Mouse (Mus musculus) intestine, embryonic 14.5 days (tissue): ENCODE results near the gene Calr. TPM values are rescaled to one million over a fixed set of nuclear protein-coding genes. Genes with fewer than 3 reads are reported as not detected.
"Not testable (repeated sequence)": the region's sequence is repeated elsewhere in the genome, so short reads cannot be mapped to it uniquely, and the experiment has no call there.

ENCODE experiments used
- ATAC-seq: fragments of 200-750 bp; cut with Nextera tagmentation; replicated peaks from 2 replicates; pipeline ENCODE4 v1.8.0; 2017; ENCODE audit warnings: low read depth, moderate number of reproducible peaks, moderate TSS enrichment, moderate library complexity; ENCODE audit not compliant: low FRiP score, low TSS enrichment
- DNase-seq: peaks from one replicate; pipeline ENCODE4 v3.0.0-alpha.2; 2018; ENCODE audit warnings: low spot score
- H3K27ac ChIP-seq: fragments of 300-500 bp; sonication (generic); 2 replicates; pipeline ENCODE4 v1.5.1; 2014; ENCODE audit warnings: low read depth, mild to moderate bottlenecking, control low read depth
- H3K27me3 ChIP-seq: fragments of 300-500 bp; sonication (generic); replicated peaks from 2 replicates; pipeline ENCODE4 v1.6.1; 2014; ENCODE audit warnings: low read length, control low read depth; ENCODE audit not compliant: control insufficient read depth, insufficient read depth
- H3K36me3 ChIP-seq: fragments of 300-500 bp; sonication (generic); 2 replicates; pipeline ENCODE4 v1.6.1; 2014; ENCODE audit warnings: low read length, control low read depth; ENCODE audit not compliant: control insufficient read depth, insufficient read depth
- H3K4me1 ChIP-seq: fragments of 300-500 bp; sonication (generic); replicated peaks from 2 replicates; pipeline ENCODE4 v1.6.1; 2014; ENCODE audit warnings: low read length, control low read depth, mixed read lengths; ENCODE audit not compliant: control insufficient read depth, insufficient read depth
- H3K4me2 ChIP-seq: fragments of 300-500 bp; sonication (generic); 2 replicates; pipeline ENCODE4 v1.6.1; 2014; ENCODE audit warnings: low read length
- H3K4me3 ChIP-seq: fragments of 300-500 bp; sonication (generic); 2 replicates; pipeline ENCODE4 v1.5.1; 2014; ENCODE audit warnings: low read depth, low read length, control low read depth, mixed read lengths
- H3K9ac ChIP-seq: fragments of 300-500 bp; sonication (generic); 2 replicates; pipeline ENCODE4 v1.6.1; 2014; ENCODE audit warnings: mild to moderate bottlenecking, low read length
- H3K9me3 ChIP-seq: fragments of 300-500 bp; sonication (generic); 2 replicates; pipeline ENCODE4 v1.6.1; 2016; ENCODE audit warnings: low read length, control low read depth; ENCODE audit not compliant: control insufficient read depth
- WGBS: fragments of 180-500 bp; shearing (Covaris S2); extraction: QIAGEN DNeasy Blood & Tissue Kit; methylation state at CpG from one replicate; pipeline ENCODE4 v1.1.7; 2014; 5-methylcytosine and 5-hydroxymethylcytosine counted together
- polyA plus RNA-seq: library from polyadenylated mRNA; unstranded; fragments of >200 nt; fragmentation: Nextera tagmentation; extraction: Ambion mirVana; gene quantifications from 2 replicates; pipeline ENCODE4 v1.2.1, GENCODE M21; 2014

The Calr gene
- polyA plus RNA-seq, 1 experiment from 2014 or later, result 823 TPM

DNA sequence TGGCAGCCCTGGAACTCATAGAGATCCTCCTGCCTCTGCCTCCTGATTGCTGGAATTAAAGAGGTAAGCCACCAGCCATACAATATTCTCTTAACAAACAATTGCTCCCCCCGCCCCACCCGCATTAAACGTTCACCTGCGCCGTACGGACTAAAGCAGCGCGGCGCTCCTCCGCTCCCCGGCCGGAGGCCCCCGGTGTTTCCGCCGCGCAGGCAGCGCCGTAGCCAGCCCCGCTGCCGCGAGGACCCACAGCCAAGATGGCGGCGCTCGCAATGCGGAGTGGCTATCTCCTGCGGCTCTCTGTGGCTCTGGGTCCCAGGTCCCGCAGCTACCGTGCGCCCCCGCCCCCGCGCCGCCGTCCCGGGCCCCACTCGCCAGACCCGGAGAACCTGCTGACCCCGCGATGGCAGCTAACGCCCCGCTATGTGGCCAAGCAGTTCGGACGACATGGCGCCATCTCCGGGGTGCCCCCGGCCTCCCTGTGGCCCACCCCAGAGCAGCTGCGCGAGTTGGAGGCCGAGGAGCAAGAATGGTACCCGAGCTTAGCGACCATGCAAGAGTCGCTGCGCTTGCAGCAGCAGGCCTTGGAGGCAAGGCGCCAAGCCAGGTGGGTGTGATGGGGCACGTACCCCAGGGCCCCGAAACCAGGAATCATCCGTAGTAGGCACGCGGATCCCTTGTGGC lies 14.6 kb downstream of the Calr start:
- H3K27me3 ChIP-seq, result no peaks in the 10 kb centered on the region
- peaks cover 34% of the 10 kb centered on the region for H3K36me3 ChIP-seq
- peak overlapping the region; percentile 100 for H3K4me3 ChIP-seq
- peak overlapping the region; percentile 93 for H3K27ac ChIP-seq
- WGBS, result 2% methylated on average over 59 of the region's 59 CpGs
- H3K4me2 ChIP-seq, result peak overlapping the region; percentile 60
- H3K9ac ChIP-seq, result peak overlapping the region; percentile 99
- peak; percentile 67; the same call in 1 of the 2 replicates for ATAC-seq
- no peaks in the 10 kb centered on the region for H3K9me3 ChIP-seq
- DNase-seq, result peak; percentile 93
- peaks cover 22% of the 10 kb centered on the region for H3K4me1 ChIP-seq

DNA sequence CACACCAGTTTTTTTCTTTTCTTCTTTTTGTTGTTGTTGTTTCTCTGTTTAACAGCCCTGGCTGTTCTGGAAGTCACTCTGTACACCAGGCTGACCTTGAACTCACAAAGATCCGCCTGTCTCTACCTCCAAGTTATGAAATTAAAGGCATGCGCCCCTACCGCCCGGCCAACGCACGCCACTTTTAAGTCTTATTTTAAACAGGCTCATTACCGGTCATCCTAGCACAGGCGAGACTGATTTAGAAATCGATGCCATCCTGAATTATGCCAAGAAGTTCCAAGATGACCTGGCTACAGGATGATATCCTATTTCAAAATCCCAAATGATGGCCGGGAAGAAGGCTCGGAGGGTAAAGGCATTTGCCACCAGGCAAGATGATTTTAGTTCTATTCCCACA lies 15.2 kb downstream of the Calr start, which contains the start of gene Gadd45gip1:
Gene Gadd45gip1, plus strand, starts transcription at position 33 of the 400 bp plus-strand sequence.
- H3K27me3 ChIP-seq, result no peaks in the 10 kb centered on the region
- DNase-seq (no peak), ATAC-seq (no peak)
- peak within 1 kb of the TSS; percentile 93 for H3K27ac ChIP-seq
- H3K4me3 ChIP-seq, result peak within 1 kb of the TSS; percentile 100
- H3K4me1 ChIP-seq, result peaks cover 22% of the 10 kb centered on the region
- H3K4me2 ChIP-seq, result peak within 1 kb of the TSS; percentile 60
- 69% methylated on average over 11 of the region's 11 CpGs for WGBS
- no peaks in the 10 kb centered on the region for H3K9me3 ChIP-seq
- H3K36me3 ChIP-seq, result peaks cover 27% of the 10 kb centered on the region
- H3K9ac ChIP-seq, result peak within 1 kb of the TSS; percentile 99

DNA sequence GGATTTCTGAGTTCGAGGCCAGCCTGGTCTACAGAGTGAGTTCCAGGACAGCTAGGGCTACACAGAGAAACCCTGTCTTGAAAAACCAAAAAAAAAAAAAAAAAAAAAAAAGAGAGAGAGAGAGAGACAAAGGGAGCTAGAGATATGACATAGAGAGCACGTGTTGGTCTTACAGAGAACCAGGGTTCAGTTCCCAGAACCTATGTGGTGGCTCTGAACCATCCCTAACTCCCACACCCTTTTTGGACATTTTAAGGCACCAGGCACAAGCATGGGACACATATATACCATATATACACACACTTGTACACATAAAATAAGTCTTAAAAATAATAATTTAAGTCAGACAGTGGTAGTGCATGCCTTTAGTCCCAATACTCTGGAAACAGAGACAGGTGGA lies 20.2 kb downstream of the Calr start:
- not testable (repeated sequence) for H3K4me3 ChIP-seq, H3K4me2 ChIP-seq
- WGBS, result 88% methylated on average over 1 of the region's 2 CpGs

DNA sequence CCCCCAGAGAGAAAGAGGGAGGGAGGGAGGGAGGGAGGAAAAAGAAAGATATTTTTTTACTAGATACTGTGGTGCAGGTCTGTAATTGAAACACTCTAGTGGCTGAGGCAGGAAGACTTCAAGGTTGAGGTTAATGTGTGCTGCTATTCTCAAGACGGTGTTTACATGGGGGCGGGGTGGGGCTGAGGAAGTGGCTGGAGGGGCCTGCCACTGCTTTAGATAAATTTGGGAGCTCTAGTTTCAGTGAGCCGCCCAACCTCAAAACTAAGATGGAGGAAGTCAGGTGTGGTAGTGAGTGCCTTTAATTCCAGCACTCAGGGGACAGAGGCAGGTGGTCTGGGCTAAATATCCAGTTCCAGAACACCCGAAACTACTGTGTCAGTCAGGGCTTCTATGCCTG lies 21.1 kb downstream of the Calr start:
- H3K27ac ChIP-seq, result no peak overlapping the region
- WGBS, result 49% methylated on average over 4 of the region's 4 CpGs

More for the DNA sequence above, 20.2 kb downstream of the Calr start:
- not testable (repeated sequence) for H3K27ac ChIP-seq, H3K9ac ChIP-seq, H3K36me3 ChIP-seq, ATAC-seq, H3K27me3 ChIP-seq, H3K9me3 ChIP-seq, DNase-seq
- peaks cover 15% of the 10 kb centered on the region for H3K4me1 ChIP-seq

DNA sequence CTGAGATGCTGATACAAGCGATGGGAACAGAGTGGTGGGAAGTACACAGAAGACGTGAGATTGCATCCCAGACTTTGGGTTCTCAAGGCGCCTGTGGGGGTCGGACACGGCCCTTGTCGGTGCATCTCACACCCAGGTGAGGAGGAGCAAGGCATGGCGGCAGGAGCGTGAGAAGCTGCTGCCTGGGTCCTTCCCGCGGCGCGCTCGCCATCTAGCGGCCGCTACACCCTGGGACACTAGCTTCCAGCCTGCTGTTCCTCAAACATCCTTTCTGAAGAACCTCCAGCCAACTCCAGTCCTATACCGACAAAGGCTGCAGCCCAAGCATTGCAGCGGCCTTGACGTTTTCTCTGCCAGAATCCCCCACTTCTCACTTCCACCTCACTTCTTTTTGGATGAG lies 23.1 kb downstream of the Calr start:
- Histone ChIP-seq H3K27me3 (no peaks in the 10 kb centered on the region), H3K36me3 (no peaks in the 10 kb centered on the region), H3K9ac (no peak overlapping the region), H3K27ac (no peak overlapping the region), H3K4me3 (no peak overlapping the region), H3K9me3 (no peaks in the 10 kb centered on the region), H3K4me1 (peaks cover 15% of the 10 kb centered on the region), H3K4me2 (peak overlapping the region; percentile 39)
- ATAC-seq (peak; percentile 74), DNase-seq (peak; percentile 84)
- under 1% methylated on average over 17 of the region's 18 CpGs for WGBS

More for the DNA sequence above, 21.1 kb downstream of the Calr start:
- Histone ChIP-seq H3K9ac (no peak overlapping the region), H3K27me3 (no peaks in the 10 kb centered on the region), H3K4me3 (no peak overlapping the region), H3K4me2 (no peak overlapping the region), H3K4me1 (peaks cover 15% of the 10 kb centered on the region), H3K36me3 (no peaks in the 10 kb centered on the region), H3K9me3 (no peaks in the 10 kb centered on the region)
- ATAC-seq (no peak), DNase-seq (no peak)

DNA sequence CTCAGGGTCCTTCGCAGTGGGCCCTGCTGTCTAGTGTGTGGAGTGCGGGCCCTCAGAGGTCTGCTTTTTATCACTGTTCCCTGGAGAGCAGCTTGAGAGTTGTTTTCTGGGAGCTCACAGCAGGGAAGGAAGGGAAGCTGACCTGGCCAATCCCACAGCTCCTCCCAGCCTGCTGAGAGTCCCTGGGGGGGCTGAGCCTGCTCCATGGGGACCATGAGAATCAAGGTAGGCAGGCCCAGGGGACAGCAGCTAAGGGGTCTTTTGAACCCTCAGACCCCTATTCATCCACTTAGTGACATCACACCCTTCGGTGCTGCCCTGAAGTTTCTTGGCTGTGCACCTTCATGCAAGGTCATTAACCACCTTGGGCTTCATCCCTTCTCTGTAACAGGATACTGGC lies 24.0 kb downstream of the Calr start, which contains the start of gene Dand5:
Gene Dand5, minus strand, starts transcription at position 101 of the 400 bp plus-strand sequence.
- 18% methylated on average over 3 of the region's 3 CpGs for WGBS
- ATAC-seq (no peak), DNase-seq (no peak)
- H3K27ac ChIP-seq, result peak within 1 kb of the TSS; percentile 43; the same call in 1 of the 2 replicates
- no peaks in the 10 kb centered on the region for H3K27me3 ChIP-seq
- no peak within 1 kb of the TSS for H3K4me3 ChIP-seq
- H3K4me1 ChIP-seq, result peaks cover 15% of the 10 kb centered on the region
- H3K9me3 ChIP-seq, result no peaks in the 10 kb centered on the region
- H3K9ac ChIP-seq, result no peak within 1 kb of the TSS
- peak within 1 kb of the TSS; percentile 39 for H3K4me2 ChIP-seq
- no peaks in the 10 kb centered on the region for H3K36me3 ChIP-seq

DNA sequence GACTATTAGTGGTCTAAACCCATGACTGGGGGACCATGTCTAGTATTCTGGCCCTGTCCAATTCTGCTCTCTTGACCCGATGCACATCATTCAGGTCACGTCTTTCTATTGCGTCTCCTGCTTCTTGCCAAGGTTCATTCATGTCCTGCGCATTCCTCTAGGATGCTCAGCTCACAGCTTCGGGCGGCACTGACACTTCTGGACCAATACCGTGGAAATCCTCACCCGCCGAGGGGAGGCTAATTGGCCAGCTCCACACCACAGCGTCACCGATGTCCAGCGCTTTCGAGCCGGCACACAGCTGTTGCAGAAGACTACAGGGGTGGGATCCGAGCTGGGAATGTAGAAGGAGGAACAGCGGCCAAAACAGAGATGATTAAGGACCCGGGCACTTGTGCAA lies 30.6 kb downstream of the Calr start:
- peaks cover 22% of the 10 kb centered on the region for H3K27me3 ChIP-seq
- 0 out of 2 replicates have a peak, but pooled peaks cover under 1% of the 10 kb centered on the region for H3K4me1 ChIP-seq
- H3K9me3 ChIP-seq, result no peaks in the 10 kb centered on the region
- 76% methylated on average over 17 of the region's 17 CpGs for WGBS
- no peak overlapping the region for H3K27ac ChIP-seq
- no peak overlapping the region for H3K9ac ChIP-seq
- H3K36me3 ChIP-seq, result no peaks in the 10 kb centered on the region
- ATAC-seq (no peak), DNase-seq (no peak)
- H3K4me3 ChIP-seq, result no peak overlapping the region
- H3K4me2 ChIP-seq, result no peak overlapping the region

DNA sequence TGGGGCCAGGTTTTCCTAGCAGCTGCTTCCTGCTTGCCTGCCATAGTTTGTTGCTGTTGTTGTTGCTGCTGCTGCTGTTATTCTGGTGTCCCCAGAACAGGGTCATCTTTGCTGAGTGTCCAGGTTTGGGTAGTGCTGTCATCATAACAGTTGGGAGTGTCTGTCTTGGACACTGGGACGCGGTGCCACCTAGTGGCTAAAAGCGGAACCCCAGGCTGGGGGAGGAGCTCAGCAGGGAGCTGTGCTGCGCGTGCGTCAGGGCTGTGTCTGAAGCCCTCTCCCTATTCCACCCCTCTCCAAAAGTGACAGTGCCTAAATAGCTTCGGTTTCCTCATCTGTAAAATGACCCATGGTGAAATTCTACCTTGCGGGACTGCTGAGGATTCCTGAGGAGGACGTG lies 31.2 kb downstream of the Calr start:
- no peaks in the 10 kb centered on the region for H3K36me3 ChIP-seq
- H3K4me2 ChIP-seq, result no peak overlapping the region
- WGBS, result 16% methylated on average over 9 of the region's 9 CpGs
- H3K9me3 ChIP-seq, result no peaks in the 10 kb centered on the region
- no peak overlapping the region for H3K9ac ChIP-seq
- DNase-seq (peak; percentile 99), ATAC-seq (peak; percentile 75)
- 0 out of 2 replicates have a peak, but pooled peaks cover 3% of the 10 kb centered on the region for H3K4me1 ChIP-seq
- no peak overlapping the region for H3K4me3 ChIP-seq
- peaks cover 27% of the 10 kb centered on the region for H3K27me3 ChIP-seq
- H3K27ac ChIP-seq, result no peak overlapping the region
